Mouse (Mus musculus): ENCODE measurements around the gene Gm20747. TPM values are rescaled to one million over a fixed set of nuclear protein-coding genes. Genes with fewer than 3 reads are reported as not detected.
"Not testable (repeated sequence)": the region's sequence is repeated elsewhere in the genome, so short reads cannot be mapped to it uniquely, and the experiment has no call there.

The Gm20747 gene
- polyA plus RNA-seq (2015; fragmentation: Nextera tagmentation; extraction: Ambion mirVana): not detected in 2 replicates

GRCm38 (mm10) chrY:53418191-53418590 lies at the start of gene Gm20747:
TSS of gene Gm20747 (minus strand) at chrY:53418291.
- not testable (repeated sequence) for H3K9ac ChIP-seq; H3K27ac ChIP-seq; ATAC-seq (replicated peaks; ENCODE audit: insufficient number of reproducible peaks, insufficient read depth, low FRiP score, low read depth); H3K9me3 ChIP-seq (replicated peaks); H3K4me1 ChIP-seq (replicated peaks); H3K36me3 ChIP-seq; H3K4me3 ChIP-seq; H3K27me3 ChIP-seq; H3K4me2 ChIP-seq
- no CpG with 5 or more reads among the region's 3 CpGs for WGBS
